Comparison of ENCODE assay signal across 8 mouse cellular contexts in the genomic region with DNA sequence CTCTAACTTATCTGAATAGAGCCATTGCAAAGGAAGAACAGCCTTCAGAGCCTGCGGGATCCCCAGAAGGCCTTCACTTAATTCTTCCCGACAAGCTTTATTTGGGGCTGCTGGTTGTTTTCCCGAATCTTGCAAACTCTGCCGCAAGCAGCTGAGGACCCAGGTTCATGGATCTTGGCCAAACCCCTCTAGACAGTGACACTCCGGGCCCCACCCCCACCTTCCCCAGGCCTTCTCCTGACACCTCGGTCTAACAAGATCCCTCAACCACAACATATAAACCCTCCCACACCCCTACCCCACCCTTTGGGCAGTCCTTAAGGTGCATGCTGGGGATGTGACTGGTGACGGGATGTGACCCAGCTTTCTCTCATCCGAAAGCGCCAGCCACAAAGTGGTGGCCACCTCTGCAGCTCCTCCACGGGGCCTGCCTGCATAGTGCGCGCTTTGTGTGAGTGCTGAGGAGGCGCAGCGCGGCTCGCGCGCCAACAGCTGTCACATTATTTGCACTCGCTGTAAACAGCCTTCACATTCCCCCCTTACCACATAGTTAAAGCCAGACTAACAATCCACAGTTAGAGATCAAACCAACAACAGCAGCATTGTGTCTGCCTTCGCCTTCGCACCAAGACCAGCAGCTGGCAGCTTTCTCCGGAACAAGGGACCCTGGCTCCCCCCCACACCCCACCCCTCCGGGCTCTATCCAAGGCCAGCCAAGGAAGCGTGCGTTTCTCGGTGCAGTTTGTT.
A peak's percentile ranks its signal among the peaks of the same experiment; 100 is the strongest.
DNase-seq lines count a peak whose midpoint lies in the region; ATAC-seq lines count a peak whose summit lies in the region.

No protein-coding gene starts in this region.

- H3K27me3 ChIP-seq in midbrain, embryonic 14.5 days (ENCODE audit: control insufficient read depth, insufficient read depth, low read length) = peaks cover 9% of the 10 kb centered on the region; the same call in 1 of the 2 replicates

- peak; percentile 46 for ATAC-seq in inflammation-experienced regulatory T-cells, adult 6 months
- peak; percentile 73 for ATAC-seq in midbrain, embryonic 14.5 days (ENCODE audit: low FRiP score, low TSS enrichment)

- no peak overlapping the region for H3K4me3 ChIP-seq in midbrain, embryonic 14.5 days (replicated peaks; ENCODE audit: low read depth, low read length)

- H3K27ac ChIP-seq in midbrain, embryonic 14.5 days (replicated peaks; ENCODE audit: low read depth, low read length) = peak overlapping the region; percentile 66

- 3% methylated on average over 26 of the region's 26 CpGs for WGBS in midbrain, embryonic 14.5 days

- no peaks in the 10 kb centered on the region for H3K9me3 ChIP-seq in midbrain, embryonic 14.5 days (ENCODE audit: control insufficient read depth, low read length)

- H3K4me2 ChIP-seq in midbrain, embryonic 14.5 days (ENCODE audit: low read length) = peak overlapping the region; percentile 45

- no peak overlapping the region; the same call in 1 of the 2 replicates for H3K9ac ChIP-seq in midbrain, embryonic 14.5 days (replicated peaks; ENCODE audit: low read length)

- peak; percentile 91 for DNase-seq in heart, adult 11 months
- DNase-seq in heart, adult 8-10 months (ENCODE audit: low spot score) = no peak
- DNase-seq in thymus, postnatal 0 days (ENCODE audit: low spot score) = peak; percentile 69
- no peak for DNase-seq in thymus, adult 18-20 months
- peak; percentile 74 for DNase-seq in midbrain, embryonic 14.5 days
- no peak for DNase-seq in adipocyte (ENCODE audit: low spot score)
- no peak for DNase-seq in adrenal gland, postnatal 4 days (ENCODE audit: low spot score in 2 of 2)

- H3K36me3 ChIP-seq in midbrain, embryonic 14.5 days (ENCODE audit: control insufficient read depth, insufficient read depth, low read length) = no peaks in the 10 kb centered on the region

- peaks cover 76% of the 10 kb centered on the region for H3K4me1 ChIP-seq in midbrain, embryonic 14.5 days (ENCODE audit: control insufficient read depth, insufficient read depth, low read length)

Comparison
In these comparisons a context has a peak if more than half of its experiments do, and no peak if none do; other contexts are left out.
1. DNase-seq: peak in heart, adult 11 months (single experiment), thymus, postnatal 0 days (single experiment) and midbrain, embryonic 14.5 days (single experiment); none in heart, adult 8-10 months (single experiment), thymus, adult 18-20 months (0 of 2), adipocyte (single experiment) and adrenal gland, postnatal 4 days (0 of 2).